Mouse (Mus musculus): ENCODE results near the gene Hist2h3b.

- TF ChIP-seq CTCF (IDR thresholded peaks at IDR 0.05; ENCODE audit: borderline replicate concordance, insufficient read depth, low read depth, low read length), result no peak
- no peak for TF ChIP-seq POLR2A (IDR thresholded peaks at IDR 0.05; ENCODE audit: borderline replicate concordance, insufficient read depth, low read length)
Measured at GRCm38 (mm10) chr3:96300706-96301529, 32.5 kb downstream of the Hist2h3b start.

Measured in cerebellum, adult 2 months (tissue).